Mouse (Mus musculus) lung, postnatal 10 days (tissue): ENCODE results near the gene Gpsm2.

Experiments
- DNase-seq: peaks from one replicate; pipeline ENCODE4 v3.0.0; 2021

Gpsm2 gene

GRCm38 (mm10) chr3:108722036-108722872, at the start of gene Gpsm2:
Gene Gpsm2, minus strand, starts transcription at chr3:108722309.
- peak; percentile 98 for DNase-seq

DNA sequence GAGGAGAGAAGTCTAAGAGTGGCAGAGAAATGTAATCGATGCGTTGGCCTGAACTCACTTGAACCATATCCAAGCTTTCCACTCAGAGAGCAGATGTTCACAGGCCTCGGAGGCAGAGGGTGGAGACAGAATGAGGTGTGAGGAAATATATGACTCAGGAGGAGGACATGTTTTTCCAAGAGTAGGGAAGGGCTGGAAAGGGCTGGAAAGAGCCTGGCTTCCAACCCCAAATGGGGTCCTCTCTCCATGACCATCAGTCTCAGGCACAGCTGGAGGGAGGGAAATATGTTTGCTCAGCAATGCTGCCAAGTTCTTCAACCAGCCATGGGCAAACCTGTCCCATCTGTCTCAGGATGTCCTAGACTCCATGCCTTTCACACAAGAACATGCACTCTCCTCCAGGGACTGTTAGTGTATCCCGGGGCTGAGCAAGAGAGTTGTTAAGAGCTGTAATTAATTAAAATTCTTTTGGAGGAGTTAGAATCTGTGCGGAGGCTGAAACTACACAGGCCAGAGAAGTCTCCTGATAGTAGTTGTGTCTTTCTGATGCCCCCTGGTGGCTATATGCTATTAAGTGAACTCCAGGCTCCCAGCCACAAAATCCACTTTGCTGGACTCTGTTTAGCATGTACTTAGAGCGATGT, 48.7 kb upstream of the Gpsm2 start:
- DNase-seq = peak; percentile 87

GRCm38 (mm10) chr3:108769547-108769946, 47.4 kb upstream of the Gpsm2 start:
- DNase-seq = no peak

- DNase-seq = peak; percentile 52
Observed at GRCm38 (mm10) chr3:108767416-108767815, 45.3 kb upstream of the Gpsm2 start.

- no peak for DNase-seq
Observed at GRCm38 (mm10) chr3:108766943-108767342, 44.8 kb upstream of the Gpsm2 start.

DNA sequence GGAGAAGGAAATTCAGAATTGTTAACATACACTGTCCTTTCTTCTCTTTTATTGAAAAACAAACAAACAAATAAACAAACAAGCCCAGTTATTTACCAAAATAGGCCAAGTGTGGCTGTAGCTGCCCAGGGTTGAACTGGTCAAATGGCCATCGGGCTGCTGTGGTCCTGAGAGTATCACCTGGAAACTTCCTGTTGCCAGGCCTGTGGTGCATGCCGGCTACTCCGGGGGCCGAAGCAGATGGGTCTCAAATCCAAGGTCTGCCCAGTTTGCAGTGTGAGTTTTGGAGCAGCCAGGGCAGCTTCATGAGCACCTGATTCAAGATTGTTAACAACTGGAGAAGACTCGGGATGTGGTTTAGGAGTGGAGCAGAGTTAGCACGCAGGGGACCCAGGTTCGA, 43.4 kb upstream of the Gpsm2 start:
- DNase-seq = no peak

- no peak for DNase-seq
Observed at GRCm38 (mm10) chr3:108764976-108765375, 42.9 kb upstream of the Gpsm2 start.

DNA sequence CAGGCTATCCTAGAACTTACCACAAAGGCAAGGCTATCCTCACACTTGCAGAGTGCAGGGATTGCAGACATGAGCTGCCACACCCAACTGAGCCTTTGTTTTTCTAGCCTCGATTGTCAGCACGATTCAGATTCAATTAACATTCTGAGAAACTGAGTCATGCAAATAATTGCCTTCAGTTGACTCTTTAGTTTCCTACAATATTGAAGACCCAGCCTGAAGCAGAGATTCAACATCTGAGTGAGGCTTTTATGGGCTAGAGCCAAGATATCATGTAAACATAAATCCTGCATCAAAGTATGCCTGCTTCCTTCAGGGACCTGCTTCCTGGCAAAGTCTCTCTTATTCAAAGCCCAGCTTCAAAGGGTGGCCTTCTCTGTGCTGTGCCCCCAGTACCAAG, 41.6 kb upstream of the Gpsm2 start:
- DNase-seq = no peak

GRCm38 (mm10) chr3:108762597-108763111, 40.5 kb upstream of the Gpsm2 start:
- DNase-seq = peak; percentile 65

GRCm38 (mm10) chr3:108759566-108760420, 37.7 kb upstream of the Gpsm2 start:
- no peak for DNase-seq

DNA sequence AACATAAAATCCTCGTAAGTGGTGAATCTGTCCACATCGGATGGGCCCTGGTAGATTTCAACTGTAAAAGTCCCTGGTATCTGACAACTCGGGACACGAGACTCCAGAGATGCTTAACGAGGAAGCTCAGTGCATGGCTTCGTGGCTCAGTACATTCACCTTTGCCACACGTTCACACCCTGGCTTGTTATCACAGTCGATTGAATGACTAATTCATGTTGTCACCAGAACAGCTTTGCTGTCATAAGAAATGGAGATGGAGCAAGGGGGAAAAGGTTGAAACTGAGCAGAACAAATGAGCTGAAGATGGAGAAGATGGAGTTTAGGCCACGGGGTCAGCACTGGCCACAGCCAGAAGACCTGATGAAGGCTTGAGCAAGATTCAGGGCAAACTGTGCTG, 35.5 kb upstream of the Gpsm2 start:
- no peak for DNase-seq

- no peak for DNase-seq
Observed at GRCm38 (mm10) chr3:108756131-108756530, 34.0 kb upstream of the Gpsm2 start.

- DNase-seq = no peak
Observed at GRCm38 (mm10) chr3:108755542-108755941, 33.4 kb upstream of the Gpsm2 start.

GRCm38 (mm10) chr3:108754541-108754940, 32.4 kb upstream of the Gpsm2 start:
- no peak for DNase-seq

GRCm38 (mm10) chr3:108751691-108752090, 29.6 kb upstream of the Gpsm2 start:
- no peak for DNase-seq

DNA sequence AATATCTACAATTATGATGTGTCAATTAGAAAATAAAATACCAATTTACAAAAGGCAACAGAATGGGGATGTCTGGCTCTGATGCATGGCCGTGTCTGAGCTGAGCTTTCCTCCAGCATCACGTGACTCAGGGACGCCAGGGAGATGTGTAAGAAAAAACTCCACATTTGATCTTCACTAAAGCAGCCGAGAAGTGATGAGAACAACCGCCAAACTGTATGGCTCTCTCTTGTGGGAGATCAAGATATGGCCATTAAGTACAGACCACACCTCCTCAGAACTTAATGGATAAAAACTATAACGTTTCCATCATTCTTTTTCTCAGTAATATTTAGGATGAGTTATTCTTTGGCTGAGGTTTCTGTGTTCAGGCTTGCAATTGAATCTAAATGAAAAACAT, 29.0 kb upstream of the Gpsm2 start:
- no peak for DNase-seq

DNA sequence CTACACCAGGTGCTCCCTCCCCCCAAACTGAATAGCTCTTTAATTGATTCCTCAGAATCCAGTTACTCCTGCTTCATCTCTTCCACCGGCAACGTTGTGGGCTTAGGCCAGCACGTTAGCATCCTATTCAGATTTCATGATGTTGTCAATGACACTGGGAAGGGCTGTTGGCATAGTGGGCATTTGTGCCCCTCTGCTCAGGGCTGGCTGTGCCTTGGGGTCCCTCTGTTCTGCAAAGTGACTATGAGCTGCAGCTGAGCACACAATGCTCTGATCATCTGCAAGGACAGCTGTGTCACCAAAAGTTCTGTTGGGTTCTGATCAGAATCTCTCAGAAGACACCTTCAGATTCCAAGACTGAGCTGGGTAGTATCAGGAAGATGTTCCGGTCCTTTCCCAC, 22.0 kb upstream of the Gpsm2 start:
- no peak for DNase-seq

DNA sequence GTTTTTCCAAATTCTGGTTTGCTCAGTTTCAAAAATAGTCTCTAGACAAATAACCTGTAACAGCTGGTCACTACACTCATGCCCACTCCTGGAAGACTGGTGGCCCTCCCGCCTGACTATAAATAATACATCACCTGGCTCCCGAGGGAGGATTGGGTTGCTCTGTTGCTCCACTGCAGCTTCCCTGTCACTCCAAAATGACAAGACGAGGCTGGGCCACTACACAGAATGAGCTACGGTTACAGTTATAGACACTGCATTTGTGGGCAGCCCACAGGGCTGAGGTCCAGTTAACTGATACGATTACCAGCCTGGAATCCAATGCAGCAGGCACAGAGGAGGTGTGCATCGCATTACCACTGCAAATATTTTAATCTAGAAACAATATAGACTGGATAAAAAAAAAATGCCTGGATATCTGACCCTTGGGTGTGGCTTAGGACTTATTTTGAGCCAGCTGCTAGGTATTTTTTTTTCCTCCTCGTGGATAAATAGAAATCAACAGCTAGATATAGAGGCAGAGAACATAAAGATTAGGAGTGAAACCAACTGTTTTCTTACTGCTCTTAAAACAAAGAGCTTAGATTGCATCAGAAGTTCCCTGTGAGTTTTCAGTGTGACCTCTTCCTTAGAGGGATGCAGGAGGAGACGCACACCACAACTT, 17.1 kb upstream of the Gpsm2 start, which contains the start of gene Aknad1:
TSS of gene Aknad1 (plus strand) at position 614 of the 664 bp plus-strand sequence.
- DNase-seq = no peak

- no peak for DNase-seq
Observed at GRCm38 (mm10) chr3:108737761-108738160, 15.7 kb upstream of the Gpsm2 start.

DNA sequence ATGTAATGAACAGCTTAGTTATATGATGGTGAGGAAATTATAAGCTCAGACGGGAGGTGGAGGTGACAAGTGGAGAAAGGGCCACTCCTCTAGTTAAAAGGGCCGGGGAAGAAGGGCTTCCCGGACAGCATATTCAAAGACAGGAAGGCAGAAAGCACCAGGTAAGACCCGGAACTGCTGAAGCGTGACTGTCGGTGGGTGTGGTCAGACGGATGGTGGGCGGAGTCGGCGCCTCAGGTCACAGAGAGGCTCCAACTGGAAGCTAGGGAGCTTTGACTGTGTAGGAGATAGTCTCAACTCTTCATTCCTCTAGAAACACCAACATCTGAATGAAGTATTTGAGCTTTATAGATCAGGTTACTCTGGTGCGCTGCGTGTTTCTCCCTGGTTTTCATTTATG, 8.2 kb upstream of the Gpsm2 start:
- peak; percentile 17 for DNase-seq

GRCm38 (mm10) chr3:108727776-108728175, 5.7 kb upstream of the Gpsm2 start:
- DNase-seq = no peak

GRCm38 (mm10) chr3:108727344-108727743, 5.2 kb upstream of the Gpsm2 start:
- no peak for DNase-seq

GRCm38 (mm10) chr3:108726413-108726812, 4.3 kb upstream of the Gpsm2 start:
- no peak for DNase-seq
